Mouse (Mus musculus): ENCODE results near the gene Cd38.

- TF ChIP-seq CTCF (IDR thresholded peaks at IDR 0.05) (no peak), EP300 (IDR thresholded peaks at IDR 0.05) (no peak)
Measured at GRCm38 (mm10) chr5:43847555-43847954, 20.8 kb upstream of the Cd38 start.

Measured in lung, postnatal 0 days (tissue).